Mouse (Mus musculus) splenic B cell, adult 2 months (primary cell): ENCODE results near the gene Dusp27.

Experiments
- DNase-seq: peaks from one replicate; pipeline ENCODE4 v3.0.0-alpha.2; 2011; ENCODE audit warnings: low read depth, low spot score
- H3K27me3 ChIP-seq: 2 replicates; pipeline ENCODE4 v1.6.1; 2012; ENCODE audit warnings: mild to moderate bottlenecking, low read length, moderate library complexity, mixed read lengths; ENCODE audit not compliant: control insufficient read depth, poor library complexity, insufficient read depth, severe bottlenecking
- H3K36me3 ChIP-seq: 2 replicates; pipeline ENCODE4 v1.6.1; 2012; ENCODE audit warnings: mild to moderate bottlenecking, low read length, moderate library complexity, mixed read lengths; ENCODE audit not compliant: control insufficient read depth, poor library complexity, insufficient read depth, severe bottlenecking

Dusp27 gene

GRCm38 (mm10) chr1:166094462-166094861 lies 33.3 kb downstream of the Dusp27 start:
- Histone ChIP-seq H3K27me3 (no peaks in the 10 kb centered on the region), H3K36me3 (no peaks in the 10 kb centered on the region)
- DNase-seq, result no peak

GRCm38 (mm10) chr1:166090306-166090705 lies 37.4 kb downstream of the Dusp27 start:
- no peak for DNase-seq
- H3K27me3 ChIP-seq, result no peaks in the 10 kb centered on the region
- no peaks in the 10 kb centered on the region for H3K36me3 ChIP-seq

- no peak for DNase-seq
- no peaks in the 10 kb centered on the region for H3K27me3 ChIP-seq
- H3K36me3 ChIP-seq, result no peaks in the 10 kb centered on the region
Measured at GRCm38 (mm10) chr1:166089739-166090138, 38.0 kb downstream of the Dusp27 start.

- Histone ChIP-seq H3K36me3 (no peaks in the 10 kb centered on the region), H3K27me3 (no peaks in the 10 kb centered on the region)
- DNase-seq, result no peak
Measured at GRCm38 (mm10) chr1:166089337-166089736, 38.4 kb downstream of the Dusp27 start.

- no peak for DNase-seq
- H3K27me3 ChIP-seq, result no peaks in the 10 kb centered on the region
- no peaks in the 10 kb centered on the region for H3K36me3 ChIP-seq
Measured at GRCm38 (mm10) chr1:166088446-166089170, 39.1 kb downstream of the Dusp27 start.

DNA sequence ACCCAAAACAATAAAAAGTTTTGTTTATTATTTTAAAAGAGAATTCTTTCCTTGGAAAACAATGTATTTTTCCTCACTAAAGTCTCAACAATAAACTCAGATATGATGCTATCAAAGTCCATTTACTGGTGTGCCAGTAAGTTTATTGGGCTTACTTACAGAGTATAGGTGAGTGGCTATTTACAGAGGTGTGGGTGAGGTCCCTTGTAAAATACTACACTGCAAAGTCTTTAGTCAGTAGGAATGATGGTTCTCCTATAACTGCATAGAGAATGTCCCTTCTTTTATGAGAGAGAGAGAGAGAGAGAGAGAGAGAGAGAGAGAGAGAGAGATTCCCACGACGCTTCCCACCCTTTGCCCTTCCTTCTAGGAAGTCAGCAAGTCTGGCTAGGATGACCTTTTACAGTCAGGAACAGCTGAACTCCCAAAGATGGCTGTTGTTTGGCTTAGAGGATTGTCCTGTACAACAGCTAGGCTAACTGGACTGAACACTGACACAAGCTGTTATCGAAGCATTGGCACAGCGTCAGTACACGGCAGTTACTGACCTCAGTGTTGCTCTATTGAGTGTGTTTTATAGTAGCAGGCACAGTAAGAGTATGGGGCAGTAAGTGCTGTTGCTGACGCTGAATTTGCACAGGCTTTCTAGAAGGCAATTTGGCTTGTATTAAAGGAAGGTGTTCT lies 50.5 kb downstream of the Dusp27 start:
- H3K36me3 ChIP-seq, result no peaks in the 10 kb centered on the region
- H3K27me3 ChIP-seq, result no peaks in the 10 kb centered on the region
- no peak for DNase-seq

DNA sequence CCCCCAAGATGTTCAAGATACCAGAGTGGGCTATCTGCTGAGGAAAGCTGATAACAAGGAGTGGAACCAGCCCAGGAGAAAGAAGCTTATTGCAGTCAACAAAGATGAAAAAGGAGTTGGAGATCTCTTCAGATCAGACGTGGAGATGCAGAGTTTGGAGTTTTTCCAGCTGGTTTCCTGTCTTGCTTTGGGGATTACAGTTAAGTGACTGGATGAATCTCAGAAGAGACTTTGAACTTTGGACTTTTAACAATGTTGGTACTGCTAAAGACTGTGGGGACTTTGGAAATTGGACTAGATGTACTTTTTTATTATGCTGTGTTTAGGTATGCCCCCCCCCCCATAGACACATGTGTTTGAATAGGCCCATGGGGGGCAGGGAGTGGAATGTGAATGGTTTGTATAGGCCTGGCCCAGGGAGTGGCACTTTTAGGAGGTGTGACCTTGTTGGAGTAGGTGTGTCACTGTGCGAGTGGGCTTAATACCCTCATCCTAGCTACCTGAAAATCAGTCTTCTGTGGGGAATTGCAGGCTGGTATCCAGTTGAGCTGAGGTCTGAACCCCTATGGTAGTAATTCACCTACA lies 59.8 kb downstream of the Dusp27 start:
- Histone ChIP-seq H3K36me3 (no peaks in the 10 kb centered on the region), H3K27me3 (no peaks in the 10 kb centered on the region)
- DNase-seq, result no peak

- H3K36me3 ChIP-seq, result no peaks in the 10 kb centered on the region
- H3K27me3 ChIP-seq, result no peaks in the 10 kb centered on the region
- DNase-seq, result no peak
Measured at GRCm38 (mm10) chr1:166063870-166064269, 63.9 kb downstream of the Dusp27 start.

- DNase-seq, result no peak
- Histone ChIP-seq H3K36me3 (no peaks in the 10 kb centered on the region), H3K27me3 (no peaks in the 10 kb centered on the region)
Measured at GRCm38 (mm10) chr1:166061532-166061931, 66.2 kb downstream of the Dusp27 start.

- no peak for DNase-seq
- Histone ChIP-seq H3K36me3 (no peaks in the 10 kb centered on the region), H3K27me3 (no peaks in the 10 kb centered on the region)
Measured at GRCm38 (mm10) chr1:166060406-166060805, 67.3 kb downstream of the Dusp27 start.

- Histone ChIP-seq H3K36me3 (no peaks in the 10 kb centered on the region), H3K27me3 (no peaks in the 10 kb centered on the region)
- DNase-seq, result no peak
Measured at GRCm38 (mm10) chr1:166056098-166056756, 71.5 kb downstream of the Dusp27 start.

DNA sequence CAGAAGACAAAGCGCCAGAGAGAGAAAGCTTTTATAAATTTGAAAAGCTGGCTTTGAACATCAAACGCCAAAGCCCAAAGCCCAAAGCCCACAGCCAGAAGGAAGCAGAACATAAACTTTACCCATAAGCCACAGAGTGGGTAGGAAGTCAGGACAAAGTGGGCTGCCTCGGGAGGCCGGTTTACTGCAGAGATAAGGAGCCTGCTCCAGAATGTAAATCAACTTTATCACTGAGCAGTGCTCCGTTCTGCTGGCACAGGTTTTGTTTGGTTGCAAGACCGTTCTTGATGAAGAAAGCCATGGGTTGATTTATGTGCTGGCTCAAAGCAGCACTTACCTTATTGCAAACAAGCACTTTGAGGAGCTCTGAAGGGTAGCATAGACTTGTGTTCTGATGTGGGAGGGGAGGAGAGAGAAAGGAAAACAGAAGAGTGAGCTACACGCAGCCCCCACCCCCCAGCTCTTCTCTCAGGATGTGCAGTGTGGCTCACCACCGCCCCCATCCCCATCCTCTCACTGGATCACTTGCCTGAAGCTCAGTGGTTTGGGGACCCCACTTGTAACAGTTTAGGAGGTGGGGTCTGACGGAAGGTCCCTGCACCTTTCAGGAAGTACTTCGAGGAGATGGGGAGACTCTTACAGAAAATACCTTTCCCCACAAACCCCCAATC lies 74.3 kb downstream of the Dusp27 start:
- no peak for DNase-seq
- H3K36me3 ChIP-seq, result no peaks in the 10 kb centered on the region
- no peaks in the 10 kb centered on the region for H3K27me3 ChIP-seq

- Histone ChIP-seq H3K27me3 (no peaks in the 10 kb centered on the region), H3K36me3 (no peaks in the 10 kb centered on the region)
- no peak for DNase-seq
Measured at GRCm38 (mm10) chr1:166049046-166049827, 78.5 kb downstream of the Dusp27 start.
